Comparison of ENCODE assay signal across 8 mouse cellular contexts in genomic region chr1:181728707-181729106, GRCm38 (mm10).
DNase-seq lines count a peak whose midpoint lies in the region; ATAC-seq lines count a peak whose summit lies in the region.

No protein-coding gene starts in this region.

- peak; percentile 8 to 21 for DNase-seq in adrenal gland, adult 18-20 months (ENCODE audit: low spot score in 2 of 2)
- no peak for DNase-seq in adrenal gland, adult 8-10 months
- DNase-seq in left cerebral cortex, adult 18-20 months (ENCODE audit: low spot score in 2 of 2), result peak; percentile 20 to 51
- DNase-seq in left cerebral cortex, adult 11 months (ENCODE audit: low spot score), result no peak
- peak; percentile 40 for DNase-seq in adrenal gland, postnatal 10 days
- DNase-seq in heart, postnatal 14 days, result peak; percentile 31 to 41
- peak; percentile 18 for DNase-seq in lung, postnatal 25 days (ENCODE audit: low spot score)

- no peak for ATAC-seq in erythroid progenitor cell, adult 5-6 weeks (replicated peaks; ENCODE audit: low FRiP score, poor library complexity, severe bottlenecking)

- intact Hi-C loops in heart, postnatal 14 days (cut with DNase I), result loop anchor here (1.0 to 10.0 kb wide), 2 partner anchors 153 to 386 kb away; no protein-coding TSS in a partner anchor

Comparison
In these comparisons a context has a peak if more than half of its experiments do, and no peak if none do; other contexts are left out.
1. DNase-seq: peak in adrenal gland, adult 18-20 months (2 of 2), left cerebral cortex, adult 18-20 months (2 of 2), adrenal gland, postnatal 10 days (single experiment), heart, postnatal 14 days (2 of 2) and lung, postnatal 25 days (single experiment); none in adrenal gland, adult 8-10 months (single experiment) and left cerebral cortex, adult 11 months (single experiment).